Mouse (Mus musculus): ENCODE results near the gene 6030452D12Rik. TPM values are rescaled to one million over a fixed set of nuclear protein-coding genes. Genes with fewer than 3 reads are reported as not detected.
A peak's percentile ranks its signal among the peaks of the same experiment; 100 is the strongest.

The 6030452D12Rik gene
- polyA plus RNA-seq, 1 experiment from 2014 or later: not detected

GRCm38 (mm10) chr8:106548366-106548936, 48.1 kb downstream of the 6030452D12Rik start:
- H3K27me3 ChIP-seq (replicated peaks; ENCODE audit: control insufficient read depth, insufficient read depth, low read length): no peaks in the 10 kb centered on the region
- no peak overlapping the region for H3K4me3 ChIP-seq (ENCODE audit: low read depth, low read length)
- no peak for TF ChIP-seq CTCF (IDR thresholded peaks at IDR 0.05; ENCODE audit: low read depth)
- no peak overlapping the region for H3K9ac ChIP-seq (ENCODE audit: low read depth, low read length)
- 43% methylated on average over 10 of the region's 10 CpGs for WGBS
- H3K27ac ChIP-seq (ENCODE audit: low read depth, low read length): no peak overlapping the region
- no peak overlapping the region for H3K4me2 ChIP-seq (replicated peaks; ENCODE audit: low read depth)
- H3K4me1 ChIP-seq (replicated peaks; ENCODE audit: control insufficient read depth, insufficient read depth, low read length): no peaks in the 10 kb centered on the region
- ATAC-seq: peak; percentile 60; the same call in 1 of the 2 replicates
- H3K9me3 ChIP-seq (ENCODE audit: control insufficient read depth): no peaks in the 10 kb centered on the region
- H3K36me3 ChIP-seq (ENCODE audit: control insufficient read depth, insufficient read depth): no peaks in the 10 kb centered on the region

- no peak overlapping the region for H3K4me3 ChIP-seq (ENCODE audit: low read depth, low read length)
- TF ChIP-seq CTCF (IDR thresholded peaks at IDR 0.05; ENCODE audit: low read depth): no peak
Observed at GRCm38 (mm10) chr8:106550906-106551305, 50.6 kb downstream of the 6030452D12Rik start.

GRCm38 (mm10) chr8:106554011-106554410, 53.7 kb downstream of the 6030452D12Rik start:
- H3K4me1 ChIP-seq (replicated peaks; ENCODE audit: control insufficient read depth, insufficient read depth, low read length): no peaks in the 10 kb centered on the region
- H3K9ac ChIP-seq (ENCODE audit: low read depth, low read length): no peak overlapping the region
- H3K36me3 ChIP-seq (ENCODE audit: control insufficient read depth, insufficient read depth): no peaks in the 10 kb centered on the region
- ATAC-seq: no peak
- WGBS: 95% methylated on average over 5 of the region's 5 CpGs
- no peak overlapping the region for H3K4me3 ChIP-seq (ENCODE audit: low read depth, low read length)
- TF ChIP-seq CTCF (IDR thresholded peaks at IDR 0.05; ENCODE audit: low read depth): peak; percentile 38; the same call in 1 of the 2 replicates
- H3K4me2 ChIP-seq (replicated peaks; ENCODE audit: low read depth): no peak overlapping the region
- H3K9me3 ChIP-seq (ENCODE audit: control insufficient read depth): no peaks in the 10 kb centered on the region
- no peaks in the 10 kb centered on the region for H3K27me3 ChIP-seq (replicated peaks; ENCODE audit: control insufficient read depth, insufficient read depth, low read length)
- no peak overlapping the region for H3K27ac ChIP-seq (ENCODE audit: low read depth, low read length)

More at GRCm38 (mm10) chr8:106550906-106551305, 50.6 kb downstream of the 6030452D12Rik start:
- Histone ChIP-seq H3K9me3 (ENCODE audit: control insufficient read depth) (no peaks in the 10 kb centered on the region), H3K4me1 (replicated peaks; ENCODE audit: control insufficient read depth, insufficient read depth, low read length) (no peaks in the 10 kb centered on the region), H3K4me2 (replicated peaks; ENCODE audit: low read depth) (no peak overlapping the region), H3K36me3 (ENCODE audit: control insufficient read depth, insufficient read depth) (no peaks in the 10 kb centered on the region), H3K27me3 (replicated peaks; ENCODE audit: control insufficient read depth, insufficient read depth, low read length) (no peaks in the 10 kb centered on the region), H3K9ac (ENCODE audit: low read depth, low read length) (no peak overlapping the region), H3K27ac (ENCODE audit: low read depth, low read length) (no peak overlapping the region)
- 100% methylated on average over 1 of the region's 1 CpGs for WGBS
- ATAC-seq: no peak

- Histone ChIP-seq H3K4me2 (replicated peaks; ENCODE audit: low read depth) (no peak overlapping the region), H3K36me3 (ENCODE audit: control insufficient read depth, insufficient read depth) (no peaks in the 10 kb centered on the region), H3K4me1 (replicated peaks; ENCODE audit: control insufficient read depth, insufficient read depth, low read length) (no peaks in the 10 kb centered on the region), H3K9ac (ENCODE audit: low read depth, low read length) (no peak overlapping the region), H3K4me3 (ENCODE audit: low read depth, low read length) (no peak overlapping the region), H3K27me3 (replicated peaks; ENCODE audit: control insufficient read depth, insufficient read depth, low read length) (no peaks in the 10 kb centered on the region), H3K27ac (ENCODE audit: low read depth, low read length) (no peak overlapping the region), H3K9me3 (ENCODE audit: control insufficient read depth) (no peaks in the 10 kb centered on the region)
- no peak for TF ChIP-seq CTCF (IDR thresholded peaks at IDR 0.05; ENCODE audit: low read depth)
- no peak for ATAC-seq
- WGBS: 59% methylated on average over 6 of the region's 7 CpGs
Observed at GRCm38 (mm10) chr8:106556068-106556645, 55.8 kb downstream of the 6030452D12Rik start.

Other genes with a start within 250 kb of the 6030452D12Rik start
- 10.6 and 11.8 TPM in 2 replicates for gene Smpd3, start 162.5 kb upstream of the 6030452D12Rik start, polyA plus RNA-seq (2015; fragmentation: Nextera tagmentation; extraction: Ambion mirVana)
- 5.6 and 6.6 TPM in 2 replicates for gene Zfp90, start 85.2 kb upstream of the 6030452D12Rik start, polyA plus RNA-seq (2015; fragmentation: Nextera tagmentation; extraction: Ambion mirVana)
- gene Cdh3, start 10.4 kb downstream of the 6030452D12Rik start, polyA plus RNA-seq (2015; fragmentation: Nextera tagmentation; extraction: Ambion mirVana): 2.9 and 3.6 TPM in 2 replicates
- 8.8 and 9.2 TPM in 2 replicates for gene Gm10073, start 72.9 kb downstream of the 6030452D12Rik start, polyA plus RNA-seq (2015; fragmentation: Nextera tagmentation; extraction: Ambion mirVana)
- gene Cdh1, start 102.8 kb downstream of the 6030452D12Rik start, polyA plus RNA-seq (2015; fragmentation: Nextera tagmentation; extraction: Ambion mirVana): 82.1 and 88.1 TPM in 2 replicates
- 1.7 and 1.9 TPM in 2 replicates for gene Tango6, start 182.5 kb downstream of the 6030452D12Rik start, polyA plus RNA-seq (2015; fragmentation: Nextera tagmentation; extraction: Ambion mirVana)